ENCODE assay signal across 8 mouse cellular contexts in genomic region chr19:55745192-55745578, GRCm38 (mm10). TPM values are rescaled to one million over a fixed set of nuclear protein-coding genes. Genes with fewer than 3 reads are reported as not detected.
DNase-seq lines count a peak whose midpoint lies in the region; ATAC-seq and TF ChIP-seq lines count a peak whose summit lies in the region.
"Had no signal": no experiment of that assay in that cellular context is flagged by ENCODE, and none has a peak within 500 bp of the region (broad histone marks: within the 10 kb centered on the region; RNA-seq: fewer than 3 reads in every experiment).

No protein-coding gene starts in this region.

- peak; percentile 67 for DNase-seq in 3T3-L1 (ENCODE audit: low read depth, low spot score)
- DNase-seq in Muller cell, postnatal 12 days (ENCODE audit: inconsistent ontology term): peak; percentile 64
- DNase-seq in heart, postnatal 0 days (ENCODE audit: low spot score): no peak
- DNase-seq in spleen, adult 18-20 months: no peak
- no peak for DNase-seq in cerebellum, adult 11-12 months
- DNase-seq in urinary bladder, postnatal 4 days (ENCODE audit: low spot score in 2 of 2): no peak
- DNase-seq: gastrocnemius, postnatal 14 days had no signal

- peak overlapping the region; percentile 99 for H3K27ac ChIP-seq in heart, postnatal 0 days (ENCODE audit: low read depth)
- no peak overlapping the region for H3K27ac ChIP-seq in liver, embryonic 16.5 days (ENCODE audit: low read length)

- H3K9me3 ChIP-seq in heart, postnatal 0 days (replicated peaks; ENCODE audit: control insufficient read depth, low read length): no peaks in the 10 kb centered on the region
- H3K9me3 ChIP-seq in liver, embryonic 16.5 days (replicated peaks; ENCODE audit: control insufficient read depth, low read length): no peaks in the 10 kb centered on the region

- ATAC-seq in heart, postnatal 0 days (ENCODE audit: insufficient read depth, low read depth): no peak
- ATAC-seq in liver, embryonic 16.5 days (ENCODE audit: low read depth): no peak

- peaks cover 36% of the 10 kb centered on the region for H3K4me1 ChIP-seq in heart, postnatal 0 days (ENCODE audit: control insufficient read depth, insufficient read depth)
- H3K4me1 ChIP-seq in liver, embryonic 16.5 days (ENCODE audit: control insufficient read depth, low read depth, low read length): peaks cover 6% of the 10 kb centered on the region

- H3K4me3 ChIP-seq in heart, postnatal 0 days (ENCODE audit: low read depth, low read length): peak overlapping the region; percentile 80
- no peak overlapping the region; the same call in 1 of the 2 replicates for H3K4me3 ChIP-seq in liver, embryonic 16.5 days (ENCODE audit: low read depth, low read length)

- H3K27me3 ChIP-seq in heart, postnatal 0 days (ENCODE audit: control insufficient read depth, insufficient read depth, low read length): no peaks in the 10 kb centered on the region
- peaks cover 72% of the 10 kb centered on the region for H3K27me3 ChIP-seq in liver, embryonic 16.5 days (ENCODE audit: control insufficient read depth, insufficient read depth, low read depth, low read length)

- no peaks in the 10 kb centered on the region for H3K36me3 ChIP-seq in heart, postnatal 0 days (replicated peaks; ENCODE audit: control insufficient read depth, insufficient read depth, low read length)
- no peaks in the 10 kb centered on the region for H3K36me3 ChIP-seq in liver, embryonic 16.5 days (ENCODE audit: control insufficient read depth, insufficient read depth)

- TF ChIP-seq CTCF in heart, postnatal 0 days (IDR thresholded peaks at IDR 0.05; ENCODE audit: low read depth): no peak

- H3K9ac ChIP-seq in heart, postnatal 0 days (replicated peaks; ENCODE audit: low read depth, low read length): peak overlapping the region; percentile 89
- H3K9ac ChIP-seq in liver, embryonic 16.5 days (ENCODE audit: low read depth, low read length): no peak overlapping the region

- no peak for TF ChIP-seq EP300 in heart, postnatal 0 days (IDR thresholded peaks at IDR 0.05; ENCODE audit: low read depth)

- H3K4me2 ChIP-seq in heart, postnatal 0 days (ENCODE audit: low read depth, low read length): peak overlapping the region; percentile 95
- H3K4me2 ChIP-seq in liver, embryonic 16.5 days (ENCODE audit: low read depth, low read length): peak overlapping the region; percentile 67; the same call in 1 of the 2 replicates

- WGBS in heart, postnatal 0 days: 35% methylated on average over 9 of the region's 9 CpGs
- WGBS in liver, embryonic 16.5 days (ENCODE audit: insufficient replicate concordance): 33% methylated on average over 9 of the region's 9 CpGs

RNA-seq across cellular contexts. Expression of gene Tcf7l2, which starts 3.6 kb away (rescaled TPM):
- total RNA-seq in heart, postnatal 0 days (2014; rRNA removed; ENCODE audit: low replicate concordance): 2.9 and 3.0 TPM in 2 replicates
- 38.6 and 42.5 TPM in 2 replicates for polyA plus RNA-seq in heart, postnatal 0 days (2015; fragmentation: Nextera tagmentation; extraction: Ambion mirVana)
- 16.5 and 20.7 TPM in 2 replicates for polyA plus RNA-seq in liver, embryonic 16.5 days (2015; fragmentation: Nextera tagmentation; extraction: Ambion mirVana)

Comparison
In these comparisons a context has a peak if more than half of its experiments do, and no peak if none do; other contexts are left out.
1. DNase-seq: peak in 3T3-L1 (single experiment) and Muller cell, postnatal 12 days (single experiment); none in heart, postnatal 0 days (single experiment), spleen, adult 18-20 months (0 of 2), cerebellum, adult 11-12 months (single experiment) and urinary bladder, postnatal 4 days (0 of 2).